Mouse (Mus musculus) heart, embryonic 13.5 days (tissue): ENCODE results near the gene Pilrb1. TPM values are rescaled to one million over a fixed set of nuclear protein-coding genes. Genes with fewer than 3 reads are reported as not detected.
"Not testable (repeated sequence)": the region's sequence is repeated elsewhere in the genome, so short reads cannot be mapped to it uniquely, and the experiment has no call there.

Experiments
- ATAC-seq: fragments of 200-750 bp; cut with Nextera tagmentation; 2 replicates; pipeline ENCODE4 v1.8.0; 2017; ENCODE audit warnings: moderate TSS enrichment; ENCODE audit not compliant: insufficient number of reproducible peaks, low FRiP score, low TSS enrichment; ENCODE audit errors: extremely low read depth
- H3K27ac ChIP-seq: fragments of 300-500 bp; sonication (generic); replicated peaks from 2 replicates; pipeline ENCODE4 v1.5.1; 2015; ENCODE audit warnings: moderate library complexity, mild to moderate bottlenecking, inconsistent platforms
- H3K27me3 ChIP-seq: fragments of 300-500 bp; sonication (generic); replicated peaks from 2 replicates; pipeline ENCODE4 v1.6.1; 2015; ENCODE audit warnings: mild to moderate bottlenecking, inconsistent platforms
- H3K36me3 ChIP-seq: fragments of 300-500 bp; sonication (generic); 2 replicates; pipeline ENCODE4 v1.6.1; 2015; ENCODE audit warnings: mild to moderate bottlenecking, inconsistent platforms
- H3K4me1 ChIP-seq: fragments of 300-500 bp; sonication (generic); 2 replicates; pipeline ENCODE4 v1.6.1; 2015; ENCODE audit warnings: inconsistent platforms
- H3K4me2 ChIP-seq: fragments of 300-500 bp; sonication (generic); 2 replicates; pipeline ENCODE4 v1.6.1; 2015; ENCODE audit warnings: inconsistent platforms, mild to moderate bottlenecking, moderate library complexity
- H3K4me3 ChIP-seq: fragments of 300-500 bp; sonication (generic); 2 replicates; pipeline ENCODE4 v1.5.1; 2015; ENCODE audit warnings: moderate library complexity, mild to moderate bottlenecking, inconsistent platforms
- H3K9ac ChIP-seq: fragments of 300-500 bp; sonication (generic); 2 replicates; pipeline ENCODE4 v1.6.1; 2015; ENCODE audit warnings: inconsistent platforms, mild to moderate bottlenecking, moderate library complexity
- H3K9me3 ChIP-seq: fragments of 300-500 bp; sonication (generic); 2 replicates; pipeline ENCODE4 v1.6.1; 2016; ENCODE audit warnings: inconsistent platforms
- WGBS: fragments of 180-500 bp; shearing (Covaris S2); methylation state at CpG from one replicate; pipeline ENCODE4 v1.1.7; 2015; ENCODE audit warnings: mixed read lengths; 5-methylcytosine and 5-hydroxymethylcytosine counted together
- polyA plus RNA-seq: library from polyadenylated mRNA; unstranded; fragments of >200 nt; fragmentation: Nextera tagmentation; extraction: Ambion mirVana; gene quantifications from 2 replicates; pipeline ENCODE4 v1.2.1, GENCODE M21; 2015

Gene Pilrb1
- 0.59 and 0.71 TPM in 2 replicates for polyA plus RNA-seq

DNA sequence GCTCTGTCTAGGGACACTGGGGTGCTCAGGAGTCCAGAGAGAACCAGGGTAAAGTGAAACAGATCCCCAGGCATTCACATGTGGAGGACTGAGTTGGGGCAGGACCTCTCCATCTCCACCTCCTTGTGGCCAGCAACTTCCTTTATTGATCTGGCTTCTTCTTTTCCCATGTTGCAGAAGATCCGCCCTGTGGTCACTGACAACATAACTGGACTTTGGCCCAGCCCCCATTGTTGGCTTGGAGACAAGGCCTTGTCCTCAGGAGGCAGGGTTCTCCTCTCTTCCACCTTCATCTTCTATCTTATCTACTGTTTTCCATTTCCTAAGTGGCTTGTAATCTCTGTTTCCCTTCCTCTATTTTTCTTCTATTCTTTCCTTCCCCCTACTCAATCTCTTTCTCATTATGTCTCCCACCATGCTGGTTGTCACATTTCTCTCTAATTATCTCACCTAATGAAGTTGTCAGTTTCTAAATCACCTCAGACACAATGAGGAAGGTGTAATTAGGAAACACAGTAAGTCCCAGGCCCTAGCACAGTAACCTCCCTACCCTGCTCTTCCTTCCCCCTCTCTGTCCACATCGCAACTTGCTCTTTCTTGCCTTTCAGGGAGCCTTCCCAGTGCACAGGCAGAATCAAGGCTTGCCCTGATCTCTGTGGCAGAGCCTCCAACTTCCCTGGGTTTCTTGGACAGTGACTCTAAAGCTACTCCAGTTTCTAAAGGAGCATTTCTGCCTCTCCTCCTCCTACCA lies at the start of gene Pilrb1:
Gene Pilrb1 (minus strand): TSS at position 147 of the 751 bp plus-strand sequence.
- not testable (repeated sequence) for H3K27me3 ChIP-seq, H3K27ac ChIP-seq, ATAC-seq, H3K36me3 ChIP-seq, H3K9me3 ChIP-seq, H3K4me2 ChIP-seq, H3K4me1 ChIP-seq, H3K9ac ChIP-seq, H3K4me3 ChIP-seq
- 40% methylated on average over 2 of the region's 2 CpGs for WGBS

DNA sequence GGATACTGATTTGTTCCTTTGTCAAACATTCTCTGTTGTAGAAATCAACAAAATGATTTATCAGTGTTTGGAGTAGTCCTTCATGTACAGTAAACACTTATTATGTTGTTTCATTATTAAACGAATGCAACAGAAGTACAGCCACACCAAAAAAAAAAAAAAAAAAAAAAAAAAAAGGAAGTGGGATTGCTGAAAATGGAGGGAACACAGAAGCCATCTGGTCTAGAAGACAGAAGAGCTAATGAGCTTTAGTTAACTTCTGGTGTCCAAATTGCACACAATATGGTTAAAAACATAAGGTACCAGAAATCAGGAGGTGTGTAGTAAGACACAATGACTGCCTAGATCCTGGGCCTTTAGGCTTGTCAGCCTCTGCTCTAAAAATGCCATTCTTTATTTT lies 39.9 kb upstream of the Pilrb1 start:
- no peak for ATAC-seq
- H3K27ac ChIP-seq: no peak overlapping the region
- H3K9ac ChIP-seq: no peak overlapping the region
- H3K4me1 ChIP-seq: no peaks in the 10 kb centered on the region
- no peak overlapping the region for H3K4me3 ChIP-seq
- WGBS: 58% methylated on average over 1 of the region's 1 CpGs
- no peaks in the 10 kb centered on the region for H3K9me3 ChIP-seq
- no peaks in the 10 kb centered on the region for H3K36me3 ChIP-seq
- H3K4me2 ChIP-seq: no peak overlapping the region
- H3K27me3 ChIP-seq: 0 out of 2 replicates have a peak, but pooled peaks cover 9% of the 10 kb centered on the region

DNA sequence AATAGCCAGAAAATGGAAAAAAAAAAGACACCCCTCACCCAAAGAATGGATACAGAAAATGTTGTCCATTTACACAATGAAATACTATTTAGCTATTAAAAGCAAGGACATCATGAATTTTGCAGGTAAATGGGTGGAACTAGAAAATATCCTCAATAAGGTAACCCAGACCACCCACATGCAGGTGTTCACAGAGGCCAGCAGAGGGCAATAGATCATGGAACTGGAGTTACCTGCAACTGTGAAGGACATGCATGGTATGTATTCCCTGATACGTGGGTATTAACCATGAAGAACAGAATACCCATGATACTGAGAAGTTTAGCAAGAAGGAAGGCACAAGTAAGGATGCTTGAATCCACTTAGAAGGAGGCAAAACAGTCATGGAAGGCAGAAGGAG lies 35.0 kb upstream of the Pilrb1 start:
- Histone ChIP-seq H3K27ac (no peak overlapping the region), H3K4me2 (no peak overlapping the region), H3K9ac (no peak overlapping the region), H3K4me3 (no peak overlapping the region), H3K27me3 (peaks cover 14% of the 10 kb centered on the region; the same call in 1 of the 2 replicates), H3K36me3 (no peaks in the 10 kb centered on the region), H3K4me1 (no peaks in the 10 kb centered on the region), H3K9me3 (no peaks in the 10 kb centered on the region)
- 58% methylated on average over 1 of the region's 1 CpGs for WGBS
- ATAC-seq: no peak

DNA sequence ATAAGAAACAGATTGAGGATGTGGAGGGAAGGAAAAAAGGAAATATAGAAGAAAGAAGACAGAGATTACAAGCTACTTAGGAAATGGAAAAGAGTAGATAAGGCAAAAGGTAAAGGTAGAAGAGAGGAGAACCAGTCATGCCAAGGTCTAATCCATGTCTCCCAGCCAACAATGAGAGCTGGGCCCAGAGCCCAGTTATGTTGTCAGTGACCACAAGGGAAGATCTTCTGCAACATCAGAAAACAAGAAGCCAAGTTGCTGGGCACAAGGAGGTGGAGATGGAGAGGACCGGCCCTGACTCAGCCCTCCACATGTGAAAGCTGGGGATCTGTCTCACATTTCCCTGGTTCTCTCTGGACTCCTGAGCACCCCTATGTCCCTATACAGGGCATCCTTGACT lies 29.8 kb upstream of the Pilrb1 start:
- H3K36me3 ChIP-seq: no peaks in the 10 kb centered on the region
- H3K27me3 ChIP-seq: peaks cover 4% of the 10 kb centered on the region; the same call in 1 of the 2 replicates
- no peak overlapping the region for H3K9ac ChIP-seq
- no peak overlapping the region for H3K4me2 ChIP-seq
- 89% methylated on average over 1 of the region's 1 CpGs for WGBS
- ATAC-seq: no peak
- H3K9me3 ChIP-seq: no peaks in the 10 kb centered on the region
- H3K4me3 ChIP-seq: no peak overlapping the region
- no peak overlapping the region for H3K27ac ChIP-seq
- H3K4me1 ChIP-seq: peaks cover 12% of the 10 kb centered on the region

DNA sequence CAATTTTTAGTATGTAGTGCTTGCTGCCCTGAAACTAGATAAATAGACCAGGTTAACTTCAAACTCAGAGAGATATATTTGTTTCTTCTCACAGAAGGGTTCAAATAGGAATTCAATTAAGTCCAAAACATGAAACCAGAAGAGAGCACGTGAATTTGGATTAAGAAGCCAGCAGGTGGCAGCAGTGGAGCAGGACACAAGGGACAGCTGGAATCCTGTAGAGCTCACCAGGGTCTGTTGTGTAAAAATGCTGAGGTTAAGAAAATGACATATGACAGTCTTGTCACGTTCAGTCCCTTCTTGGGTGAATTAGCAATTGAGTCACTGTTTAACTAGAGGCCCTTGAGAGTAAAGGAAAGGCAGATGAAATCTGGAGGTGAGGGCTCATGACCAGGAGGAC lies 28.0 kb upstream of the Pilrb1 start:
- Histone ChIP-seq H3K36me3 (no peaks in the 10 kb centered on the region), H3K27ac (no peak overlapping the region), H3K27me3 (peaks cover 4% of the 10 kb centered on the region; the same call in 1 of the 2 replicates), H3K9ac (no peak overlapping the region), H3K9me3 (no peaks in the 10 kb centered on the region), H3K4me3 (no peak overlapping the region), H3K4me2 (no peak overlapping the region), H3K4me1 (peaks cover 18% of the 10 kb centered on the region)
- 5% methylated on average over 2 of the region's 2 CpGs for WGBS
- ATAC-seq: no peak

DNA sequence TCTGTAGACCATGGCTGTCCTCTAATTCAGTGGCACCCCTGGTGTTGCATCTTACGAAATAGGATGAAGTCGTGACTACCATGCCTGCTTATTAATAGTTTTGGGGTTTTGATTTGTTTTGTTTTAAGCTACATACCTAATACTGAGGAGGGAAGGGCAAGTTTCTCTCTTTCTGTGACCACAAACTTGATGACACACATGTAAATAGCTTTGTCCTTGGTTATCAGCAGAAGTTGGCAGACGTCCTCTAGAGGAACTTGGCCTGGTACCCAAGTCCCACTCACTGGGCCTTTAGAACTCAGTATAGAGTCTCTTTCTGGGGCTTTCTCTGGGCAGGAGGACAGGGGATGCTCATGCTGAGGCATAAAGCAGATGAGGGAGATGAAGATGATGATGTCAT lies 25.4 kb upstream of the Pilrb1 start:
- WGBS: 63% methylated on average over 3 of the region's 3 CpGs
- no peaks in the 10 kb centered on the region for H3K27me3 ChIP-seq
- no peaks in the 10 kb centered on the region for H3K9me3 ChIP-seq

DNA sequence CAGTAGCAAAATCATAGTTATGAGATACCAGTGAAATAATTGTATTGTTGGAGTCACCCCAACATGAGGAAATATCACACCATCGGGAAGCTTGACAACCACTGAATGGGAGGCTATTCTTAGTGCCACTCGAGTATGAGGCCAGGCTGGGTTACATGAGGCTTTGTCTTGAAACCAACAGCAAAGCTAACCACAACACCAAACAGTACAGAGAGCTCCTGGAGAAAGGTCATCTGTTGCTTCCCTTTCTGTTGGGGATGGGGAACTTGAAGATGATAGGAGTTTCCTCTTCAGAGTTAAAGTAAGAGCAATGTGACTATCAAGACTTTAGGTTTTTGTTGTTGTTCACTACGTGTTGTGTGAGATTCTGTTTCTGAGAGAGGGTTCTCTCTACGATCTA lies 25.0 kb upstream of the Pilrb1 start:
- H3K27me3 ChIP-seq: no peaks in the 10 kb centered on the region

More for the DNA sequence above, 25.4 kb upstream of the Pilrb1 start:
- no peak for ATAC-seq
- Histone ChIP-seq H3K4me3 (no peak overlapping the region), H3K9ac (no peak overlapping the region), H3K4me2 (no peak overlapping the region), H3K4me1 (peaks cover 18% of the 10 kb centered on the region), H3K27ac (no peak overlapping the region), H3K36me3 (no peaks in the 10 kb centered on the region)

DNA sequence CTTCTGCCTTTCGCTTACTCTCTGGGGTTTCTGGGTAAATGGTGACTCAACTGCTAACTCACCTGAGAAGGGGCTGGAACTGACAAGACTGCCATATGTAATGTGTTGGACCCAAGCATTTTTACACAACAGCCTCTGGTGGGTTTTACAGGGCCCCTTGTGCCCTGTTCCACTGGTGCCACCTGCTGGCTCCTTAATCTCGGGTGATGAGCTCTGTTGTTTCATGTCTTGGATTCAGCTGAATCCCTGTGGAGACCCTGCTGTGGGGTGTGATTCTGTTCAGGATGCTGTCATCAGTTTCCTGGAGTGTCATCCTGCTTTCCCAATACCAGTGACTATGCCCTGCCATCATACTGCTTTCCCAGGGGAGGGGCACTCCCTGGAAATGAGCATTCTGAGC lies 20.0 kb upstream of the Pilrb1 start:
- H3K4me1 ChIP-seq: peaks cover 6% of the 10 kb centered on the region
- H3K4me3 ChIP-seq: no peak overlapping the region
- 45% methylated on average over 2 of the region's 2 CpGs for WGBS
- H3K36me3 ChIP-seq: no peaks in the 10 kb centered on the region
- H3K27me3 ChIP-seq: no peaks in the 10 kb centered on the region
- H3K4me2 ChIP-seq: no peak overlapping the region
- no peak overlapping the region for H3K27ac ChIP-seq
- H3K9me3 ChIP-seq: no peaks in the 10 kb centered on the region
- no peak overlapping the region for H3K9ac ChIP-seq
- ATAC-seq: no peak

More for the DNA sequence above, 25.0 kb upstream of the Pilrb1 start:
- Histone ChIP-seq H3K9me3 (no peaks in the 10 kb centered on the region), H3K4me1 (peaks cover 18% of the 10 kb centered on the region), H3K9ac (no peak overlapping the region), H3K4me3 (no peak overlapping the region), H3K4me2 (no peak overlapping the region), H3K27ac (no peak overlapping the region), H3K36me3 (no peaks in the 10 kb centered on the region)
- ATAC-seq: no peak
- 51% methylated on average over 4 of the region's 4 CpGs for WGBS

DNA sequence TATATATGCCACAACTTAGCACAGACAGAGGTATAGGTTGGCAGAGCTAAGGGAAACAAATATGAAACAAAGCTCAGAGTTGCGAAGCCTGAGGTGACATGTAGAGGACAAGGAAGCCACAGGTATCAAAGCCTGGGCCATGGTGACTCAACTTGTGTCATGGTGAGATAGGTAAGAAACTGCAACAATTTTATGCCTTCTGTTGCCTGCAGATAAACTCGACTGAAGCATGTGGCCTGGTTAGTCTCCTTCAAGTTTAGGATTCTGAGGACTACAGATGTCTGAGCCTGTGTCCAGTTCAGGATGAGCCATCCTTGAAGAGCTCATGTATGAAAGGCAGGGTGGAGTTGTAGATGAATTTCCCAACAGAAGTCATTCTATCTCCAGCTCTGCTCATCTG lies 17.1 kb upstream of the Pilrb1 start:
- Histone ChIP-seq H3K27me3 (no peaks in the 10 kb centered on the region), H3K36me3 (no peaks in the 10 kb centered on the region), H3K9ac (no peak overlapping the region), H3K4me1 (no peaks in the 10 kb centered on the region), H3K9me3 (no peaks in the 10 kb centered on the region), H3K4me3 (no peak overlapping the region), H3K4me2 (no peak overlapping the region), H3K27ac (no peak overlapping the region)
- WGBS: 74% methylated on average over 2 of the region's 2 CpGs
- no peak for ATAC-seq

DNA sequence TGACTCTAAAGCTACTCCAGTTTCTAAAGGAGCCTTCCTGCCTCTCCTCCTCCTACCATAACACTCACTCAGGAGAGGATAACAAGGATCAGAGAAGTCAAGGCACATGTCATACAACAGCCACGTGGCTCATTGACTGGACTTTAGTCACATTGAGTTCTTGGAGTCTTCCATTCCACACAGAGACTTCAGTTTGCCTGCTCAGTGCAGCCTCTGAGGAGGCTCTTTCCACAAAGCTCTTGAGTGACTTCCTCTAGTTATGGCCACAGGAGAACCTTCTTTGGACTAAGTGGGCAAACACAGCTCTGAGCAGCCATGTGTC lies 14.4 kb upstream of the Pilrb1 start:
- H3K27ac ChIP-seq, H3K4me1 ChIP-seq, H3K36me3 ChIP-seq, H3K4me3 ChIP-seq, H3K9ac ChIP-seq, H3K4me2 ChIP-seq, H3K9me3 ChIP-seq, ATAC-seq, H3K27me3 ChIP-seq: not testable (repeated sequence)
- WGBS: 26% methylated on average over 1 of the region's 1 CpGs

DNA sequence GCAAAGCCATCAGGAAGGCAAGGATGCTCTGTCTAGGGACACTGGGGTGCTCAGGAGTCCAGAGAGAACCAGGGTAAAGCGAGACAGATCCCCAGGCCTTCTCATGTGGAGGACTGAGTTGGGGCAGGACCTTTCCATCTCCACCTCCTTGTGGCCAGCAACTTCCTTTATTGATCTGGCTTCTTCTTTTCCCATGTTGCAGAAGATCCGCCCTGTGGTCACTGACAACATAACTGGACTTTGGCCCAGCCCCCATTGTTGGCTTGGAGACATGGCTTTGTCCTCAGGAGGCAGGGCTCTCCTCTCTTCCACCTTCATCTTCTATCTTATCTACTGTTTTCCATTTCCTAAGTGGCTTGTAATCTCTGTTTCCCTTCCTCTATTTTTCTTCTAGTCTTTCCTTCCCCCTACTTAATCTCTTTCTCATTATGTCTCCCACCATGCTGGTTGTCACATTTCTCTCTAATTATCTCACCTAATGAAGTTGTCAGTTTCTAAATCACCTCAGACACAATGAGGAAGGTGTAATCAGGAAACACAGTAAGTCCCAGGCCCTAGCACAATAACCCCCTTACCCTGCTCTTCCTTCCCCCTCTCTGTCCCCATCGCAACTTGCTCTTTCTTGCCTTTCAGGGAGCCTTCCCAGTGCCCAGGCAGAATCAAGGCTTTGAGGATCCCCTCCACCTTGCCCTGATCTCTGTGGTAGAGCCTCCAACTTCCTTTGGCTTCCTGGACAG lies 13.9 kb upstream of the Pilrb1 start, which contains the start of gene Pilrb2:
Gene Pilrb2 (minus strand): TSS at position 172 of the 737 bp plus-strand sequence.
- H3K4me1 ChIP-seq, H3K27ac ChIP-seq, H3K9me3 ChIP-seq, H3K4me3 ChIP-seq, H3K27me3 ChIP-seq, H3K36me3 ChIP-seq, H3K4me2 ChIP-seq, H3K9ac ChIP-seq, ATAC-seq: not testable (repeated sequence)
- WGBS: 40% methylated on average over 3 of the region's 3 CpGs

DNA sequence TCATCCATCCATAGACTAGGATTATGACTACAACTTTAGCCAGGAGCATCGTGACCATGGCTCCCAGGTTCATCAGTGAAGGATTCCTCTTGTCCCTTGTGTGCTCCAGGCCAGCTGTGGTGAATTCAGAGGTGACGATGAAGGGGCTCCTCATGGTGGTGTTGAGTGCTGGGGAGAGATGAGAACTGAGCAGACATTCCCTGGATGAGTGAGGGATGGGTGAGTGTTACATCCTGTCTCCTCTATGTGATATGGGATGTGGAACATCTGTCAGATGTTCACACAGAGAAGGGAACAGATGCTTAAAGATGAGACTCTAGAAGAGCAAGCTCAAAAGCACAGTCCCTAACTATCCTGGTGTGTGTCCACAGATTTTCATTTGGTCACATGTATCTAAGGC lies 10.7 kb upstream of the Pilrb1 start:
- not testable (repeated sequence) for H3K4me2 ChIP-seq, H3K9ac ChIP-seq, H3K36me3 ChIP-seq, H3K4me3 ChIP-seq, H3K9me3 ChIP-seq, H3K27ac ChIP-seq, ATAC-seq, H3K27me3 ChIP-seq, H3K4me1 ChIP-seq
- WGBS: 51% methylated on average over 2 of the region's 2 CpGs
